Mouse (Mus musculus): ENCODE measurements around the gene Fam168b.

GRCm38 (mm10) chr1:34841709-34842388 is 1.0 kb downstream of the Fam168b start:
- no peak for TF ChIP-seq CTCF (IDR thresholded peaks at IDR 0.05; ENCODE audit: low read depth)
- no peak for TF ChIP-seq EP300 (IDR thresholded peaks at IDR 0.05; ENCODE audit: low read depth)

All from liver, postnatal 0 days (tissue).